Mouse (Mus musculus) thymus, postnatal 0 days (tissue): ENCODE data around the gene Med16. TPM values are rescaled to one million over a fixed set of nuclear protein-coding genes. Genes with fewer than 3 reads are reported as not detected.
A peak's percentile ranks its signal among the peaks of the same experiment; 100 is the strongest.

Experiments used
- DNase-seq: peaks from one replicate; pipeline ENCODE4 v3.0.0-alpha.2; 2015; ENCODE audit warnings: low spot score
- polyA plus RNA-seq: library from polyadenylated mRNA; unstranded; fragments of >200 nt; fragmentation: Nextera tagmentation; extraction: Ambion mirVana; gene quantifications from 2 replicates; pipeline ENCODE4 v1.2.1, GENCODE M21; 2015

Gene Med16
- polyA plus RNA-seq, 1 experiment from 2014 or later: 39.1 TPM

- DNase-seq: no peak
Observed at GRCm38 (mm10) chr10:79860079-79860911, 48.4 kb downstream of the Med16 start.

- no peak for DNase-seq
Observed at GRCm38 (mm10) chr10:79859116-79859515, 49.6 kb downstream of the Med16 start.

- DNase-seq: no peak
Observed at GRCm38 (mm10) chr10:79858416-79859074, 50.2 kb downstream of the Med16 start.

GRCm38 (mm10) chr10:79857894-79858293, 50.8 kb downstream of the Med16 start:
- DNase-seq: no peak

- DNase-seq: no peak
Observed at GRCm38 (mm10) chr10:79857452-79857811, 51.3 kb downstream of the Med16 start.

- DNase-seq: no peak
Observed at GRCm38 (mm10) chr10:79856704-79857451, 51.8 kb downstream of the Med16 start.

- DNase-seq: no peak
Observed at GRCm38 (mm10) chr10:79856280-79856679, 52.4 kb downstream of the Med16 start.

GRCm38 (mm10) chr10:79855558-79856184, 53.1 kb downstream of the Med16 start:
- no peak for DNase-seq

GRCm38 (mm10) chr10:79854801-79855541, 53.8 kb downstream of the Med16 start:
- DNase-seq: peak; percentile 83

- peak; percentile 100 for DNase-seq
Observed at GRCm38 (mm10) chr10:79853860-79854795, 54.6 kb downstream of the Med16 start, which contains the start of gene Ptbp1. TSS of gene Ptbp1 (plus strand) at chr10:79854427.

- peak; percentile 41 for DNase-seq
Observed at GRCm38 (mm10) chr10:79853392-79853791, 55.3 kb downstream of the Med16 start.

- DNase-seq: no peak
Observed at GRCm38 (mm10) chr10:79852827-79853226, 55.9 kb downstream of the Med16 start.

GRCm38 (mm10) chr10:79852107-79852789, 56.5 kb downstream of the Med16 start:
- peak; percentile 59 for DNase-seq

- no peak for DNase-seq
Observed at GRCm38 (mm10) chr10:79851653-79852052, 57.1 kb downstream of the Med16 start.

- DNase-seq: peak; percentile 61
Observed at GRCm38 (mm10) chr10:79849941-79850628, 58.6 kb downstream of the Med16 start.

- no peak for DNase-seq
Observed at GRCm38 (mm10) chr10:79846553-79846952, 62.2 kb downstream of the Med16 start.
